Mouse (Mus musculus) urinary bladder, adult 18-20 months (tissue): ENCODE measurements around the gene Lst1.

Source experiments
- DNase-seq, 2 experiments: peaks; one replicate each; pipeline ENCODE4 v3.0.0; 2022; ENCODE audit warnings: low spot score in 2 of 2, mixed read lengths in 2 of 2

Gene Lst1

DNA sequence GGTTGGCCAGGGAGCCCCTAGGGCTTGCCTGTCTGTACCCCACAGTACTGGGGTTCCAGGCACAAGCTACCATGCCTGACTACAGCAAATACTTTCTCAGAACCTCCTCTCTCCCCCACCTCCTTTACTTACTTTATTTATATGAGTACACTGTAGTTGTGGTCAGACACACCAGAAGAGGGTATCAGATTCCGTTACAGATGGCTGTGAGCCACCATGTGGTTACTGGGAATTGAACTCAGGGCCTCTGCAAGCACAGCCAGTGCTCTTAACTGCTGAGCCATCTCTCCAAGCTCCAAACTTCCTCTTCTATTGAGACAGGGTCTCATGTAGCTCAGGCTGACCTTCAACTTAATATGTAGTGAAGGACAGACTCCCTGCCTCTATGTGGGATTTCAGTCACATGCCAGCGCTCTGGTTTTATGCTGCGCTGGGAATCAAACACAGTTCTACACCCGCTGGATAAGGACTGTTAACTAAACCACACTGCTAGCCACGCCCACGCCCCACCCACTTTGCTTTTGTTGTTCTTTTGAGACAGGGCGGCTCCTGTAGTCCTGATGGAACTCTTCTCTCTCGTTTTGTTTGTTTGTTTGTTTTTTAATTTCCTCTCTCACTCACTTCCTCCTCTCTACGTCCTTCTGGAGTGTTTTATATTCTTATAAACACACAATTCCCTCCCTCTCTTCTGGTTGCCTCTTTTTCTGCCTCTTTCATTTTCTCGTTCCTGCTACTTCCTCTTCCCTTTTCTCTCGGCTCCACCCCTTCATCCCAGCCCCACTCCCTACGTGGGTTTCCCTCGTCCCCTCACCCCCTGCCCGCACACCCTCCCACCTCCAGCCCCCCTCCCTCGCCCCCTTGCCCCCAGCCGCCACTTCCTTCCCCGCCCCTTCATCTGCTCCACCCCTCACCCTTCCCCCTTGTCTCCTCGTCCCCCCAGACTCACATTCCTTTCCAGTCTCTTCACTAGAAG lies 2.3 kb downstream of the Lst1 start:
- peak in 1 of 2 experiments; percentile 64 for DNase-seq

DNA sequence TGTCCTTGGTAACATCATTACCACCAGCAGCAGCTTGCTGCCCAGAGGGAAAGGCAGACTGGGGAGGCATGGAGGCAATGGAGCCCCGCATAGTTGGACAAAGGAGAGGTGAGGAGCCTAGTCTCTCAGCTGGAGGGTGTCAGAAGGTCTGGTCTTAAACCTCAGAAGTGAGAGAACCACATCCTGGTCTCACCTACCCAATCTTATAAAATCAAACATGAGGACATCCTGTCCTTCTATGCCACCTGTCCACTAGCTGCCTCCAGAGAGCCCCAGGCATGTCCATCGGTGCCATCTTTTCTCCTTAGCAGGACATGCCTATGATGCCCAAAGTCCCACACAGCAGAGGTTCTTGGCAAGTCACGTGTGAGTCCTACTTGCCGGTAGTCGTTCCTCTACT lies 8.1 kb downstream of the Lst1 start:
- no peak for DNase-seq

DNA sequence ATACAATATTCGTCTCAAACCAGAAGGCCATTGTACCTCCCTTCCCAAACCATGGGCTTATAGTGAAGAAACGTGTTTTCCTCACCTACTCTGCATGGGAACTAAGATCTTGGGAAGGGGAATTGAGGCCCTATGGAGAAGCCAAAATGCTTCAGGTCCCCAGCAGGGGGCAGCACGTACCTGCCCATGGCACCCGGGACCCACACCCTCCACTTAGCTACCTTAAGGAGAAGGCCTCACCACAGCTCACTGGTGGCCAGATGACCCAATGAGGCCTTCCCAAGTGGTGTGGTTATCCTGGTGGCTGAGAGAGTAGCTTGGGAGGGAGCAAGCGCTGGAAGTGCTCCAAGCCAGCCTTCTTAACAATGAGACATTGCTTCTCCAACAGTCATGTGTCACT lies 9.7 kb downstream of the Lst1 start:
- peak in 1 of 2 experiments; percentile 59 for DNase-seq

DNA sequence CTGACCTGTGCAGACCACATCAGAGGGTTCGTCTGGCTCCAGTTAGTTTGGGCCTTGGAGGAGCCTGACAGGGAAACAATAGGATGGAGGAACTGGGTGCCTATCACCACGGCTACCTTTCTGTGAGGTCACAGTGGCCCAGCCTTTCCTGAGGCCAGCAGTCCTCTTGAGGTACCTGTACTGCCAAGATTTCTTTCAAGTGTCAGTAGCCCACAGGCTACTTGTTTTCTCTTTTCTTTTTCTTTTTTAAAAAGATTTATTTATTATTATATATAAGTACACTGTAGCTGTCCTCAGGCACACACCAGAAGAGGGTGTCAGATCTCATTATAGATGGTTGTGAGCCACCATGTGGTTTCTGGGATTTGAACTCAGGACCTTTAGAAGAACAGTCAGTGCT lies 12.3 kb downstream of the Lst1 start, which contains the start of gene Aif1:
Gene Aif1, minus strand, starts transcription at position 101 of the 400 bp plus-strand sequence.
- no peak for DNase-seq

DNA sequence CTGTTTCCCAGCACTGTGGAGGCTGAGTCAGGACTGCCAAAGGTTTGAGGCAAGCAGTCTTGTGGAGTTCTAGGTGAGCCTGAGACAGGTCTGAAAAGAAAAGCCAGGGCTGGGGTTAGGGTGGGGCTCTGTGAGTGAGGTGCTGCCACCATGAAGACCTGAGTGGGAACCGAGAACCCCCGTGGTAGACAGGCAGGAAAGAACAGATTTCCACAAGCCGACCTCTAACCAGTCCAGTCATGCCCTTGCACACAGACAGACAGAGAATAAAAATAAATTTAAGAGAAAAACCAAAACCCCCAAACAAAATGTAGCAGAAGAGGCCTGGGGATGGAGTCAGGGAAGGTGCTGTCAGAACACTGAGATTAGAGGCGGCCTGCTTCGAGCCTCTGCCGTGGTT lies 12.9 kb downstream of the Lst1 start:
- no peak for DNase-seq

DNA sequence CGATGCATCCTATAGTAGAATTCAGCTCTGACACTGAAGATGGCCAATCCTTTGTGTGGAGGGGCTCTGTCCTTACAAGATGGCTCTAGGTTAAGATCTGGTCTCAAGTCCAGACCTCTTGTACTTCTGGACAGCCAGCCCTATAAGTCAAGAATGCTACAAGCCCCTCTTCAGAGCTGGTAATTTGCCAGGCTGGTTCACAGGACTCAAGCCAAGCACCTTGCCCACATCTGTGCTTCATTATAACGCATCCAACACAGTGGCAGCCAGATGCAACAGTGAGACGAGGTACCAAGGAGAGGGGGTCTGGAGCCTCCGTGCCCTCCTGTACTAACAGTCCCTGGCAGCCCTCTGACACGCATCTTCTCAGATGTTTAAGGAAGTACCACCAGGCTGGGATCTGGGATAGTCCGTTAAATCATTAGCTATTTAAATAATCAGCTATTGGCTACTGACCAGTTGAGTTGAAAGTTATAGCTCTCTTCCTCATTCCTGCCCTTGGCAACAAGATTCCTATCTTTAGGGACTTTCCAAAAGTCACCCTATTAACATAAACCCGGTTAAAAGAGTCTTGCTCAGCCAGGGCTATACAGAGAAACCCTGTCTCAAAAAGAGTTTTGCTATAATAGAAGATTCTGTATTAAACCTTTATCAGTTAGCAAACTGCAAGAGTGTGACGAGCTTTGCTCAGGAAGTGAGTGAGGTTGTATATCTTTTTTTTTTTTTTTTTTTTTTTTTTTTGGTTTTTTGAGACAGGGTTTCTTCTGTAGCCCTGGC lies 13.8 kb downstream of the Lst1 start:
- DNase-seq = no peak

DNA sequence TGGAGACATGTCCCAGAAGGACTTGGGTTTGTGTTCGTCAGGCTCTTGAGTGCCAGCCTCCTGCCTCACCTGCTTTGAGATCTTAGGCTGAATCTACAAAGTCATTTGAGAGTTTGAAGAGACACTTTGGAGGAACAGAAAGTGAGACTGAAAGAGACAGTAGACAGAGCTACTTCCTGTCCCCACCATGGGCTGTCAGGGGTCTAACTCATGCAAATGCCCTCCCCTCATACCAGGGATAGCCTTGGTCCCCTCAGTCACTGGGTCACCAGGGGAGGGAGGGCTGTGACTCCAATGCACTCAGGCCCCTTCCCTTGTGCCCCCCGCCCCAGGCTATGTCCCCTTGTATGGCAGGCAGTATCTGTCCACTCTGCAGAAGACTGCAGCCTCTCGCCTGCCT lies 14.9 kb downstream of the Lst1 start:
- no peak for DNase-seq

DNA sequence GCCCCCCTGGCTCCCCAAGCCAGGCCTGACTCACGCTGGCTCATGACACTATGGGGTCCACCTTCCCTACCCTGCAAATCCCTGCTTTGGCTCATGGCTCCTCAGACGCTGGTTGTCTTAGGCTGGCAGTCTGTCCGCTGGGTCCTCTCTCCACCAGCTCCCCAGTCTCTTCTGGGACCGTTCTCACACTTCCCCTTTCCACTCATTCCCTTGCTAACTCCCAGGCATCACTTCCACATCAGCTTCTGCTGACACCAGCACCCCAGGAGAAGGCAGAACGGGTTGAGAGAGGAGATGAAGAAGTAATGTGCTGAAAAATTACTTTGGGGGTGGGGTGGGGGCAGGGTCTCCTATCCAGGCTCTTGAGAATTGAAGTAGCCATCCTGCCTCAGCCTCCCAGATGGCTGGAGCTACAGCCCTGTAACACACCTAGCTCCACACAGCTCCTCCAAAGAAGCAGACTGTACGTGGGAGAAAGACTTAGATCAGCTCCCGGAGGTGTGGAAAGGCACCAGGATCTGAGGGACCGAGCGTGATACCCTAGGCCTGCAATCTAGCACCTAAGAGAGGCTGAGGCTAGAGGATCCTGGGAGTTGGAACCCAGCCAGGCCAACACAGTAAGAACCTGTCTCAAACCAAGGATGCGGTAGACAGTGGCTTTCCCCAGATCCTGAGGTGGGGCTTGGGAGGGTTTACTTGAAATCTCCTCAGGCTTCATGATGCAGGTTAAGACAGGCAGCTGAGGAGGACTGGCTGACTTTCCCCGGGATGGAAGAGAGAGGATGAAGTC lies 15.6 kb downstream of the Lst1 start:
- DNase-seq = no peak

DNA sequence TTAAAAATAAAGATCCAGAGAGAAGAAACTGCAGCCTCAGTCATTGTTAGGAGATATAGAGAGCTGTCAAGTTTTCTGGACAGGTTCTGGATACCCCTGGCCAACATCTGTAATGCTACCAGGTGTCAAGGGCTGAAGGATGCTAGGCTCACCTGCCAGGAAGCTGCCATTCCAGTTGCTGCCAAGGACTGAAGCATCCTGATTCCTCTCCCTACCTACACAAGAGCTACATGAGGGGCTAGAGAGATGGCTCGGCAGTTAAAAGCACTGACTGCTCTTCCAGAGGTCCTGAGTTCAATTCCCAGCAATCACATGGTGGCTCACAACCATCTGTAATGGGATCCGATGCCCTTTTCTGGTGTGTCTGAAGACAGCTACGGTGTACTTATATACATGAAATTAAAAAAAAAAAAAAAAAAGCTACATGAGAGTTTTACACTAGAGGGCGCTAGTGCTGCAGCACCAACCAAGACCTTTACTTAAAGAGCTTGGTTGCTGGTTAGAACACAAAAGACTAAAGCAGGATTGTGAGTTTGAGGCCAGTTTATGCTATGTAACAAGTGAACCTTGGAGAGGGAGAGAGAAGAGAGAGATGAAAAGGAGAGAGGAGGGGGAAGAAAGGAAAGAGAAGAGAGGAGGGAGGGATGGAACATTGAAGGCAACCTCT lies 19.6 kb downstream of the Lst1 start:
- no peak for DNase-seq

DNA sequence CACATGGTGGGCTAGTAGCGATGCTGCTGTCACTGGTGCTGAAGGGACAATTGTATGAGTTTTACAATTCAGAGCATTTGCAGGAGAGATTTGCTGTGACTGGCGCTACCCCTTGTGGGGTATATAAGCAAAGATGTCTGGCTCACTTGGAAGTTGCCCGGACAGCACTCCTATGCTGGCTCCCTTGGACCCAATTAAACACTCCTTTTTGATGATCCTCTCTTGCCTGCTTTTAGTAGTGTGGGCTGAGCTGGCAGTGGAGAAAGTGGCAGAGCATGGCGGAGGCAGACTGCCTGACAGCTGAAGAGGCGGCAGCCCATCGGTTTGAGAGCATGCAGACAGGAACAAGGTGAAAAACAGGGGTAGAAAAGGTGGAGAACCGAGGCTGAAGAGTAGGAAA lies 20.4 kb downstream of the Lst1 start:
- no peak for DNase-seq

DNA sequence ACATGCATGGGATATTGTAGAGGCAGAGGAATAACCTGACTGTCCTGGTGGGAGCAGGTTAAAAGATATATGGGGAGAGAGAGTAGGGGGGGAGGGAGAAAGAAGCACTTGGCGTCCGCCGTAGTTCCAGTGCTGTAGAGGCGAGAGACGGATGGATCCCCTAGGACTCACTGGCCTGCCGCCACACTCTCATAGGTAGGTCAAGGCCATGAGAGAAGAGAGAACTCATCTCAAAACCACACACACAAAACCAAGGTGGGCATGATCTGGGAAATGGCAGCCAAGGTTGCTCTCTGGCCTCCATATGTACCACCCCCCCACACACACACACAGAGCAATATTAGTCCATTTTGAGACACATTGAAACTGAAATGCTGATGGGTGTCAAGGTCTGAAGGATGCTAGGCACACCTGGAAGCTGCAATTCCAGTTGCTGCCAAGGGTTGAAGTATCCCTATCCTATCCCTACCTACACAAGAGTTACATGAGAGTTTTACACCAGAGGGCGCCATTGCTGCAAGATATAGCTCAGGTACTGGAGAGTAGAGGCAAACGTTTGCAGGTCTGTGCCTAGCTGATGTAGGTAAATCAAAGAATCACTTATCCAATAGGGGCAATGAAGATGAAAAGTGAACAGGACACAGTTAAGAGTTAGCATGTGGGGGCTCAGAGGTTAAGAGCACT lies 21.7 kb downstream of the Lst1 start:
- DNase-seq = peak in 1 of 2 experiments; percentile 40

DNA sequence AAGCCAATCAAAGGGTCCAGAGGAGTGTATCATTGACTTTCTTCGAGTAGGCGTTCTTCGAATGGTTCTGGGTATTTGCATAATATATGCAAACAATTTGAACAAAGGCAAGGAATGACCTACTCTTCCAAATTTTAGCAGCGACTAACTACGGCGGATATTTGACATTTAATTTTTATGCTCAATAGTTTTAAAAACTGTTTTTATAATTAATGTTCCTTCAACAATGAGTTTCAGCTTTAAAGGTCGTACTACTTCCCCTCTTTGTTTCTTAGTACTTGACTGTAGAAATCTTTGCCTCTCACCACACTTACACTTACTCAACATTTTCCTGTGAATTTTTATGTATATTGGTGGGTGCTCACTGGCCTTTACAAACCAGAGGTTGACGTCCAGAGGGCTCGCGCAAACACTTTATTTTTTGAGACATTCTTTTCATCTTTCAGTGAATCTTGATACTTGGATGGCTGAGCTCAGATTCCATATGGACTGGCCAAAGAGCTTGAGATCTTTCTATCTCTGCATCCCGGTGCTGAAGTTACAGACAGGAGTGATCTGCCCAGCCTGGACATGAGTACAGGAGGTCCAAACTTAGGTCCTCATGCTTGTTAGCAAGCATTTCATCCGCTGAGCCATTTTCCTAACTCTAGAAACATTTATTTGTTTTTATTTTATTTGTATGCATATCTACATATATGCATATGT lies 22.6 kb downstream of the Lst1 start:
- no peak for DNase-seq

DNA sequence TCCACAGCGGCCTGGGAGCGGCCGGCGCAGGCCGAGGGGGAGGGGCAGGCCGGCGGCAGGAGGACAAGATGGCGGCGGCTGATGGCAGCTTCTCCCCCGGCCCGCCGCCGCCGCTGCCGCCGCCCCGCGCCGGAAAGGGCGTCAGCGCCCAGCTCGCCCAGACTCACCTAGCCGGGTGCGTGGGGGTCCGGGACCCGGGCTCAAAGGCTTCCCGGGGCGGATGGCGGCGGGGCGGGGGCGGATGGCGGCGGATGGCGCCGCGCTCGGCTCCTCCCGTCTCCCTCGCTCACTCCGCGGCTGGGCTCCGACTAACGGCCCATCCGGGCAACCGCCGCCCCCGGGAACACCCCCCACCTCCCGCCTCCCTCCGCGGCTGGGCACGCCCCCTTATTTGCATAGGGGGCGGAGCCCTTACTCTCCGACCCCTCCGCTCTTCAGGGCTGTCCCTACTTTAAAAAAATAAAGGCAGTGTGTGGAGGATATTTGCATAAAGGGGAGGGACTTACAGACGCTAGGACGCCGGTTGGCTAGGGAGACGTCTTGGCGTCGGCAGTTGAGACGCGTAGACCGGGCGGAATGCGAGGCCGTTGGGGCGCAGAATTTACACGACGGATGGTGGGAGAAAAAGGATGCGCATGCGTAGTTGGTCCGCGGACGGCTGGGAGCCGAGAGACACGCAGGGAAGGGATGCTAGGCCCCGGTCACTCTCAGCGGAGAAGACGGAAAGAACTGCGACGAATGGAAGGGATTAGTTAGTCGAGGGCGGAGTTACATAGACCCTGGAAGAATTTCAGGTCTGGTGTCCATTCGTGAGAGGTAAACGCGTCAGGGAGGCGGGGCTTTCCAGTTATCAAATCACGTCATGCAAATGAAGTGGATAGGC lies 23.4 kb downstream of the Lst1 start, which contains the start of gene Prrc2a:
Gene Prrc2a, minus strand, starts transcription at position 330 of the 883 bp plus-strand sequence.
- DNase-seq = peak; percentile 91 to 96

DNA sequence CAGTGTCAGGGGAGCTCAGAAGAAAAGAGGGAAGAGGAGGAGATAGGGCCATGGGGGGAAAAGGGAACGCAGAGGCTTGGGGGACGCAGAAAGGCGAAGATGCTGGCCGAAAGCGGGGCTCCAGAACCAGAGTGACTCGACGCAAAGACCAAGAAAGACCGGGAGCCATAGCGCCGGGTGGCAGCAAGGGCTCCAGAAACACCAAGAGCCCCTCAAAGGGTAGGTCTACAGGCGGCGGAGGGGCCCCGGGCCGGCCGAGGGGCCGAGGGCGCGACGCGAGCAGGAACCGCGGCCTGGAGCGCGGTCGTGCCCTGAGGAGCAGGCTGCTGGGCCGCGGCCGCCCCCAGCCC lies 24.0 kb downstream of the Lst1 start:
- no peak for DNase-seq

DNA sequence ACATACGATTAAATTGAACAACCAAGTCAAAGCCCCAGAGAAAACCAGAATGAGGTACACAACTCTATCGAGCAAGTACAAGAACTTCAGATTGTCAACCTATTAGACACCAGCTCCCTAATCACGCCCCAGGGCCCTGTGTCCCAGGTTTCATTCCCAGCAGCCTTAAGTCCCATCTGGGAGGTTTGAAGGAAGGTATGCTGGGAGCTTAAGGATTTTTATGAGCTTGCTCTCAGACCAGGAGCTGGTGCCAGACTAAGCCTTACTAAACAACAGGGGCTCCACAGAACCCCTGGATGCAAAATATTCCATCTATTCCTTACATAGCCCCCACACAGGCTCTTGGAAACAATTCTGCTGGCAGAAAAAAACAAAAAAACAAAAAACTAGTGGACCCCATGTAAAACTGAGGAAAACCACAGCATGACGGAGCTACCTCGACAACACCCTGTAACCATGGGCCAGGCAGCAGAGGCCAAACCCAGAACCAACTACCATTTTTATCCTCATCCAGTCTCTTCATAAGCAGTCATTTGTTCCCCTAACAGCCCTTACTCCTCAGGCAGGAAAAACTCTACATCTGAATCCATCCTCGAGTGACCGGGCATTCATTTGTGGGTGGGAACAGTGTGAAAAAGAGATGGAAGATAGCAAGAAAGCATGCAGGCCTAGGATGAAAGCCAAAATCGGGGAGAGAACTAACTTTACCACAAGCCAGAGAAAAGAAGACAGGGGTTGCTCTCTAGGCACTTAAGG lies 24.7 kb downstream of the Lst1 start:
- no peak for DNase-seq

DNA sequence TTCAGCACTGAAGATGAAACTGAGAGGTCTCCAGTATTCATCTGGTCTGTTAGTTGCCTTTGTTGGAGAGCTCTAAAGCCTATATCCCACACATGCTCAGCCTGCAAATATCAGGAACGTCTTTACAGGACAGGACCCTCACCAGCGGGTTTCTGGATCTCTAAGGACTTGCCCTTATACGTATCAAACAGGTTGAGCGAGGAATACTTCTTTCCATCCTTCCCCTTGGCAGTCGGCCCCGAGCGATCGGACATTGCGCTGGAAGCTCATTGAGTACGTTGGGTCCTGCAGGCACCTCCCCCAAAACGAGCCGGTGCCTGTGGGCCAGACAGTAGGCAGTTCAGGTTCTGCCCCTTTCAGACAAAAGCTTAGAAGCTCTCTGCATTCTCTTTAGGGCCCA lies 25.5 kb downstream of the Lst1 start:
- DNase-seq = no peak

DNA sequence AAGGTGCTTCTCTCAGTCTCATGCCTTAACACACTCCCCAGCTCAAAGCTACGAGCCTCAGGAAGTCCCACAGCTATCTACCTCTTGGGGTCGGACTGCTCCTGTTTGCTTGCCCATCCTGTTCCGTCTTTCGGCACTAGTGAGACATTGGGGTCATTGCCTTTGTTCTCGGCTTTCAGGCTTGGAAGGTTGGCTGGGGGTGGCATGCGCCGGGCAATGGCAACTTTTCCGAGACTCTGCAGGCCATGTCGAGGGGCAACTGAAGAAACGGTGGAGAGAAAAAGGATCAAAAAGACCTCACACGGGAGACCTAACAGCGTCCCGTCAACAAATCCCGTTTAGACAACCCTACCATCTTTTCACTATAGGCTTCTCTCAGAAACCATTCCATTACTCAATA lies 26.1 kb downstream of the Lst1 start:
- DNase-seq = no peak

DNA sequence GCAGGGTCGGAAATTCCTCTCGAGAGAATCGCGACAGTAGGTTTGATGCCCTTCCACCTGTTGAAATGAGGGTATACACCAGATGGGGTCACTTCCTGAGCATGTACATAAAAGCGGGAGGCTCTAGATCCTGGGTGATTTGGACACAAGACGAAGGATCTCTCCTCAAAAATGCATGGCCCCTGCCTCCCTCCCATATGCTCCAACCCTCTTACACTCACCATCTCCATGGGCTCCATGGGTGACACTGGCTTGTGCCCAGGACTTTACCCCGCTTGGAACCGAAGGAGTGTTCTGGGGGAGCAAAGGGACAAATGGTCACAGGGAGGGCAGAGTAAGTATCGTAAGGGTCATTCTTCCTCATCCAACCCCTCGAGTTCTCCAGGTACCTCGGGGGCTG lies 26.8 kb downstream of the Lst1 start:
- no peak for DNase-seq
